Mouse (Mus musculus) CH12.LX (cell line): ENCODE measurements around the gene Vwf. TPM values are rescaled to one million over a fixed set of nuclear protein-coding genes. Genes with fewer than 3 reads are reported as not detected.

Source experiments
- DNase-seq: peaks from one replicate; pipeline ENCODE4 v3.0.0-alpha.2; 2013; ENCODE audit errors: extremely low read depth
- H3K27ac ChIP-seq: 2 replicates; pipeline ENCODE4 v1.5.1; 2012; ENCODE audit warnings: low read depth, mild to moderate bottlenecking, control low read depth, moderate library complexity; ENCODE audit not compliant: insufficient read depth
- H3K27me3 ChIP-seq: replicated peaks from 2 replicates; pipeline ENCODE3; 2012; ENCODE audit warnings: inconsistent platforms
- H3K36me3 ChIP-seq, 2 experiments: replicated peaks in 1 of 2; 2 replicates each; pipeline versions ENCODE3 to v1.6.1; 2012; ENCODE audit warnings: inconsistent platforms in 1 of 2, low read length in 1 of 2, mild to moderate bottlenecking in 1 of 2, mixed read lengths in 1 of 2, moderate library complexity in 1 of 2; ENCODE audit not compliant: control insufficient read depth in 1 of 2, insufficient read depth in 1 of 2
- H3K4me1 ChIP-seq, 2 experiments: 2 replicates each; pipeline ENCODE4 v1.6.1; 2012; ENCODE audit warnings: inconsistent platforms in 1 of 2, moderate library complexity in 1 of 2; ENCODE audit not compliant: insufficient read depth in 2 of 2, control insufficient read depth in 1 of 2
- H3K4me2 ChIP-seq: 2 replicates; pipeline ENCODE4 v1.6.1; 2012; ENCODE audit warnings: low read depth, mild to moderate bottlenecking, control low read depth; ENCODE audit not compliant: poor library complexity, insufficient read depth, severe bottlenecking
- H3K4me3 ChIP-seq, 3 experiments: fragments of 150-350 bp in 1 of 3; sonication (generic) in 1 of 3; replicated peaks in 1 of 3; 2 replicates each; pipeline versions ENCODE3 to v1.5.1; 2011 to 2012; ENCODE audit warnings: low read depth in 2 of 3, low read length in 2 of 3, mild to moderate bottlenecking in 2 of 3, moderate library complexity in 2 of 3, control low read depth in 1 of 3, improper control_type of control experiment in 1 of 3, inconsistent platforms in 1 of 3, mixed read lengths in 1 of 3; ENCODE audit not compliant: poor library complexity in 1 of 3
- H3K79me2 ChIP-seq: replicated peaks from 2 replicates; pipeline ENCODE4 v1.6.1; 2012; ENCODE audit warnings: mild to moderate bottlenecking, moderate library complexity; ENCODE audit not compliant: control insufficient read depth, poor library complexity, insufficient read depth, severe bottlenecking; ENCODE audit errors: extremely low read depth
- H3K9ac ChIP-seq: 2 replicates; pipeline ENCODE4 v1.6.1; 2012; ENCODE audit warnings: low read depth, mild to moderate bottlenecking, control low read depth, moderate library complexity; ENCODE audit not compliant: insufficient read depth
- H3K9me3 ChIP-seq: replicated peaks from 2 replicates; pipeline ENCODE3; 2012; ENCODE audit warnings: low read length, inconsistent platforms, mixed read lengths
- BHLHE40 ChIP-seq: IDR thresholded peaks from 2 replicates; pipeline ENCODE4 v1.6.1; 2011; ENCODE audit warnings: mild to moderate bottlenecking, low read depth, low read length, improper control_type of control experiment
- ELF1 ChIP-seq: IDR thresholded peaks from 2 replicates; pipeline ENCODE4 v1.6.1; 2014; ENCODE audit warnings: low read depth, mild to moderate bottlenecking, inconsistent platforms, low read length, improper control_type of control experiment
- EP300 ChIP-seq: IDR thresholded peaks from 2 replicates; pipeline ENCODE4 v1.6.1; 2011; ENCODE audit warnings: low read length, improper control_type of control experiment
- ETS1 ChIP-seq: conservative IDR thresholded peaks from 2 replicates; pipeline ENCODE4 v1.6.1; 2012; ENCODE audit warnings: low read depth, mild to moderate bottlenecking, inconsistent platforms, low read length, improper control_type of control experiment, moderate library complexity
- GABPA ChIP-seq: IDR thresholded peaks from 2 replicates; pipeline ENCODE4 v1.6.1; 2012; ENCODE audit warnings: low read depth, low read length, improper control_type of control experiment, inconsistent platforms; ENCODE audit not compliant: insufficient replicate concordance
- IRF4 ChIP-seq: IDR thresholded peaks from 2 replicates; pipeline ENCODE4 v1.6.1; 2014; ENCODE audit warnings: low read depth, mild to moderate bottlenecking, inconsistent platforms, low read length, improper control_type of control experiment
- MAFK ChIP-seq: IDR thresholded peaks from 2 replicates; pipeline ENCODE4 v1.6.1; 2011; ENCODE audit warnings: low read length, improper control_type of control experiment; ENCODE audit not compliant: insufficient replicate concordance
- MAX ChIP-seq: IDR thresholded peaks from 2 replicates; pipeline ENCODE4 v1.6.1; 2011; ENCODE audit warnings: low read length, improper control_type of control experiment
- MAZ ChIP-seq: IDR thresholded peaks from 2 replicates; pipeline ENCODE4 v1.6.1; 2012; ENCODE audit warnings: low read depth, mild to moderate bottlenecking, inconsistent platforms, low read length, improper control_type of control experiment, moderate library complexity
- MEF2A ChIP-seq: IDR thresholded peaks from 2 replicates; pipeline ENCODE4 v1.6.1; 2014; ENCODE audit warnings: low read depth, mild to moderate bottlenecking, inconsistent platforms, low read length, improper control_type of control experiment, borderline replicate concordance
- SIN3A ChIP-seq: IDR thresholded peaks from 2 replicates; pipeline ENCODE4 v1.6.1; 2012; ENCODE audit warnings: low read length, improper control_type of control experiment, inconsistent platforms
- TBP ChIP-seq: conservative IDR thresholded peaks from 2 replicates; pipeline ENCODE4 v1.6.1; 2011; ENCODE audit warnings: low read depth, low read length, improper control_type of control experiment
- TCF12 ChIP-seq: IDR thresholded peaks from 2 replicates; pipeline ENCODE4 v1.6.1; 2014; ENCODE audit warnings: low read depth, mild to moderate bottlenecking, inconsistent platforms, low read length, improper control_type of control experiment
- UBTF ChIP-seq: IDR thresholded peaks from 2 replicates; pipeline ENCODE4 v1.6.1; 2012; ENCODE audit warnings: low read depth, mild to moderate bottlenecking, inconsistent platforms, low read length, improper control_type of control experiment, moderate library complexity
- USF1 ChIP-seq: IDR thresholded peaks from 2 replicates; pipeline ENCODE4 v1.6.1; 2014; ENCODE audit warnings: low read depth, mild to moderate bottlenecking, inconsistent platforms, low read length, improper control_type of control experiment
- ZKSCAN1 ChIP-seq: IDR thresholded peaks from 2 replicates; pipeline ENCODE4 v1.6.1; 2012; ENCODE audit warnings: low read depth, inconsistent platforms, low read length, improper control_type of control experiment, borderline replicate concordance
- ZMIZ1 ChIP-seq: IDR thresholded peaks from 2 replicates; pipeline ENCODE4 v1.6.1; 2012; ENCODE audit warnings: low read depth, mild to moderate bottlenecking, inconsistent platforms, low read length, improper control_type of control experiment
- dilution Hi-C: fragments of 300-500 bp; cut with MboI; formaldehyde crosslinking; loops from 2 replicates; pipeline ENCODE4 v1.14.3; 2020; ENCODE audit warnings: low sequenced_read_pairs; ENCODE audit not compliant: extremely low pct_unique_long_range_greater_than_20kb, extremely low pct_ligation_motif_present
- in situ Hi-C: fragments of 300-500 bp; cut with MboI; formaldehyde crosslinking; loops from 3 replicates; pipeline ENCODE4 v1.14.3; 2019; ENCODE audit warnings: low sequenced_read_pairs, low pct_ligation_motif_present, low pct_unique_long_range_greater_than_20kb, mixed read lengths
- polyA plus RNA-seq: library from polyadenylated mRNA; unstranded; fragments of >175 nt; gene quantifications from 2 replicates; pipeline ENCODE4 v1.2.1, GENCODE M21; 2012; ENCODE audit warnings: low read depth; ENCODE audit not compliant: insufficient read length
- total RNA-seq, 2 experiments: library from RNA; depleted of rRNA; stranded (reverse); fragments of 300-350 nt in 1 of 2; fragments of >200 nt in 1 of 2; gene quantifications; 2 replicates each; pipeline ENCODE4 v1.2.3; 2012 to 2014

Gene Vwf
- total and polyA plus RNA-seq, 3 experiments, result not detected

DNA sequence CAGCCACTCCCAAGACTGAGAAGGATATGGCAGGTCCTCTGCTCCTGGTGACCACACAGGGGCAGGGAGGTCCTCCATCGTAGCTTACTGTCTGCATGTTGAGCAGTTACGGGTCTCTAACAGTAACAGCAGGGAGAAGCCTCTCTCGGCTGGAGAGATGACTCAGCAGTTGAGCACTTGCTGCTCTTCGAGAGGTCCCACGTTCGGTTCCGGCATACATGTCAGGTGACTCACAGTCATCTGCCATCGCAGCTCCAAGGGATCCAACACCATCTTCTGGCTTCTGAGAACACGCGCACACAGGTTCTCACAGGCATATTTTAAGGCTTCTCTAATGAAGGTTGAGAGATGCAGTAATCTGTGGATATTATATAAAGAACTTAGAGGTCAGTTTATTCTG is 6.4 kb upstream of the Vwf start:
- in situ Hi-C loops (no loop called here), dilution Hi-C loops (no loop called here)
- Histone ChIP-seq H3K4me3 (no peak overlapping the region), H3K4me1 (peaks cover 3 to 5% of the 10 kb centered on the region in 2 experiments; a peak in 3 of 4 replicates), H3K4me2 (no peak overlapping the region), H3K9me3 (no peaks in the 10 kb centered on the region), H3K9ac (no peak overlapping the region), H3K27ac (no peak overlapping the region), H3K27me3 (peaks cover 29% of the 10 kb centered on the region), H3K36me3 (no peaks in the 10 kb centered on the region), H3K79me2 (no peaks in the 10 kb centered on the region)
- peak; percentile 19 for DNase-seq
- TF ChIP-seq MAFK (peak; percentile 46; the same call in 1 of the 2 replicates), ELF1 (no peak), MAX (no peak), ETS1 (no peak), ZKSCAN1 (no peak), USF1 (no peak), ZMIZ1 (no peak), GABPA (no peak), SIN3A (no peak), UBTF (no peak), BHLHE40 (0 out of 2 replicates have a peak, but pooled peaks have one; percentile 7)

DNA sequence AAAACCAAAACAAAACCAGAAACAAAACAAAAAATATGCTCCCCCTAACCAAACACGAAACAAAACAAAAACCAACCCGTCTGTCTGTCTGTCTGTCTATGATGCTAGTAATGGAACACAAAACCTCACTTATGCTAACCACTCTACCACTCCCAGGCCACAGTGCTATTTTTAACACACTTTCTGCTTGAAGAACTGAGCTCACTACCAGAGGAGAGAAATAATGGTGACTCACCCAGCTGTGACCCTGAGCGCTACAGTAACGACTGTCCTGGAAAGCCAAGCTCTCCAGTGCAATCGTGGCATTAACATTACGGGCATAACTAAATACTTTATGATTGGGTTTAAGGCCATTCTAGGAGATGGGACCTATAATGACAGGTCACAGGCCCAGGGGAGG is 5.7 kb upstream of the Vwf start:
- TF ChIP-seq MAZ (no peak), TBP (no peak), IRF4 (0 out of 2 replicates have a peak, but pooled peaks have one; percentile 13), MEF2A (peak; percentile 70; the same call in 1 of the 2 replicates), TCF12 (no peak), ETS1 (peak; percentile 35; the same call in 1 of the 2 replicates), EP300 (no peak)
- H3K27me3 ChIP-seq, result peaks cover 31% of the 10 kb centered on the region
- H3K4me2 ChIP-seq, result no peak overlapping the region
- no peaks in the 10 kb centered on the region for H3K9me3 ChIP-seq
- H3K27ac ChIP-seq, result no peak overlapping the region
- DNase-seq, result peak; percentile 24
- no peak overlapping the region for H3K4me3 ChIP-seq
- dilution Hi-C loops, result no loop called here
- H3K9ac ChIP-seq, result no peak overlapping the region
- no peaks in the 10 kb centered on the region for H3K36me3 ChIP-seq
- peaks cover 3 to 5% of the 10 kb centered on the region in 2 experiments; a peak in 3 of 4 replicates for H3K4me1 ChIP-seq
- no peaks in the 10 kb centered on the region for H3K79me2 ChIP-seq
- in situ Hi-C loops, result no loop called here
